Mouse (Mus musculus): ENCODE data around the gene Apoe.

Apoe gene

DNA sequence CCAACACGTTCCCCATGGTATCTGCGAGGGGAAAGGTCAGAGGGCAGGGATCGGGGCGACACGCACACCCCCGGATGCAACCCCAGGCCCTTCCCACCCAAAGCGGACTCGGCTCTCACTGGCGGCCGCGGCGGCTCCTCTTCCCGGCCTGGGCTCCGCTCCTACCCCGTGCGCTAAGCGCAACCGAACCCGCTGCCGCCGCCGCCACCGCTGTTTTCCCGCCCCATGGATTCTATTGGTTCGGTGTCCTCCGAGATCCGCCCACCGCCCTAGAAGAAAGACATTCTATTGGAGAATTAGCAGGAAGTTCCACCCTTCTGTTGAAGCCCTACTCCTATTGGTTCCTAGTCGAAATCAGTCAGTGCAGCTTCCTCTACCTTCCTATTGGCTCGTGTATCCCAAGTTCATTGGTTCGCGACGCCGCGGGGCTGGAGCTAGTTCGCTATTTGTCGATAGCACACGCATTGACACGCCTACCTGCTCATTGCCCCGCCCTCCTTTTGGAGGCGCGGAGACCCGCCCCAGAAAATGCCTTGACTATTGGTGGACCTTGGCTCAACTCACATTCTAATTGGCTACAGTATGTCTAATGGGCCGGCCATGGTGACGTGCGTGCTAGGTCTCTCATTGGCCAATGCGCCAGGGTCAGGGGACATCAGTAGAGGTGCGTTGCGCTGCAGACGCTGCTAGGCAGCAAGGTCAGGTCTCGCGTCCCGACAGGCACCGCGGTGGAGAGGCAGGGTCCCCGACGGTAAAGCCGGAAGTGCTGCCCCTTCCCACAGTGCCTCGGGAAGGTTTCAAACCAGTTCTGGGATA, 16.5 kb upstream of the Apoe start, which contains the start of gene Tomm40:
Tomm40 (minus strand) TSS at position 200 of the 816 bp plus-strand sequence.
- peak; percentile 100 for DNase-seq

DNA sequence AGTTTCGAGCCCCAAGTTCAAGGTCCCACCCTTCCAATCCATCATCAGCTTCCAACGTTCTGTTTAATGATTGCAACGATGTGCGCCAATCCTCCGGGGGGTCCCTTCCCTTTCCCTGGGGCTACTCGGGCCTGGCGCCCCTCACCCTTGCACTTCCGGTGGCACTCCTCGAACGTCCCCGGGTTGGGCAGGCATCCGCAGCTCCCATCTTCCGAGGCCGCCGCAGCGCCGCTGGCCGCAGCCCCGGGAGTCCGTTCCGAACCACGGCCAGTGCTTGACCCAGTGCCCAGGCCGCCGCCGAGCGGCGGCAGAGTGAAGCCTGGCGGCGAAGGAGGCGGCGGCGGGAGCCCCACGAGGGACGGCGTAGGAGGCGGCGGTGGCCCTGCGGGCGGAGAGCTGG, 15.8 kb upstream of the Apoe start:
- no peak for DNase-seq

DNA sequence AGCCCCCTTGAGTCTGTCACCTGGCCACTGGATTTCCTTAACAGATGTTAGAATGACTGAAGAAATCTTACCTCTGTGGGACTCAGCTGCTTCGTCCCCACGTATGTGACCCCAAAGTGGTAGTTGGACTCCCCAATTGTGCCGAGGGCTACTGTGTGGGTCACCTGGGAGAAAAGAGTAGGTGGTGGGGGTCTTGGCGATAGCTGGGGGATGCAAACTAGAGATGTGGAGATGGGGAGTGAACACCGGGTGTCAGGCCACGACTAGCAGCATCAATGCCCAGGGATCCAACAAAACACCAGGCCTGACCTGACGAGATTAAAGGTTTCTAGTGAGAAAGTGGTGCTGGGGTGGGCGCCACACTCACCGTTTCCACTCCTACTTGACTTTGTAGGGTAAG, 14.6 kb upstream of the Apoe start:
- DNase-seq, result no peak

DNA sequence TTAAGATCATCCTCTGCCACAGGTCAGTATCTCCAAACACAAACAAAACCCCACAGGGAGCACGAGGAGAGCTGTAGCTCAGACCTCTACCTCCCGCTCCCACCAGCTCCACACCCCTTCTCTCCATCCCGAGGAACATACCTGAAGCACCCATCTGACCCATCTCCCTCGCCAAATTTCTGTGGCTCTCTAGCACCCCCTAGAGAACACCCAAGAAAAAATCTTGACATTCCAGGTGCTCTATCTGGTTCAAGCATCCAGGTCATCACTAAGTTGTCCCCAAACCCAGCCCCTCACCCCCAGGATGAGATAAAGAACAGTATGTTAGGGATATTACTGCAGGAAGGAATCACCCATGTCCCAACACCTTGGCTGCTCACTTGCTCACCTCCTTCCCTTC, 14.2 kb upstream of the Apoe start:
- DNase-seq, result peak; percentile 49

DNA sequence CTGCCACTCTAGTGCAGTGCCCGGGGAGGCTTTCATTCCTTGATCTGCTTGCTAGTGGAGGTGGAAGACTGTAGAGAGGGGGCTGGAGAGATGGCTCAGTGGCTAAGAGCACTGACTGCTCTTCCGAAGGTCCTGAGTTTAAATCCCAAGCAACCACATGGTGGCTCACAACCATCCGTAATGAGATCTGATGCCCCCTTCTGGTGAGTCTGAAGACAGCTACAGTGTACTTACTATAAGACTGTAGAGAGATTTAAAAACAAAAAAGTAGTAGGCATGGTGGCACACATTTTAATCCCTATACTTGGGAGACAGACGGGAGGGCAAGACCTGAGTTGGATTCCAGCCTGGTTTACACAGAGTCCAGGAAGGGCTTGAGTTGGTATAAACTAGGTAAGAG, 13.4 kb upstream of the Apoe start:
- DNase-seq, result peak; percentile 48

DNA sequence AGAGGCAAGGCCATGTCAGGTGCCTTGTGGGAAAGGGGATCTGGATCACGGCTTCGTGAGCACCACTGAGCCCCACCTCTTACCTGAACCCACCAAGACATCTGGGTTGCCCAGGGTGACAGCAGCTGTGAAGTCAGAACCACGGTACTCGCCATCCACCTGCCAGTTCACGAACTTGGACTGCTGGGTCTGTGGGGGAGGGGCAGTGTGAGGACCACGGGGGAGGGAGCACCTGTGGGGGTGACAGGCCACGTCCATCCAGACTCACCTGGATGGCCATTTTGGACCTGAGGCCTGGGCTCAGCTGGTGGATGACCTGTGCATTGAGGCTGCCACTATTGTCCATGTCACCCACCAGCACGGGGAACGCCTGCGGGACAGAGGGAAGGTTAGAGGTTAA, 11.7 kb upstream of the Apoe start:
- DNase-seq, result no peak

DNA sequence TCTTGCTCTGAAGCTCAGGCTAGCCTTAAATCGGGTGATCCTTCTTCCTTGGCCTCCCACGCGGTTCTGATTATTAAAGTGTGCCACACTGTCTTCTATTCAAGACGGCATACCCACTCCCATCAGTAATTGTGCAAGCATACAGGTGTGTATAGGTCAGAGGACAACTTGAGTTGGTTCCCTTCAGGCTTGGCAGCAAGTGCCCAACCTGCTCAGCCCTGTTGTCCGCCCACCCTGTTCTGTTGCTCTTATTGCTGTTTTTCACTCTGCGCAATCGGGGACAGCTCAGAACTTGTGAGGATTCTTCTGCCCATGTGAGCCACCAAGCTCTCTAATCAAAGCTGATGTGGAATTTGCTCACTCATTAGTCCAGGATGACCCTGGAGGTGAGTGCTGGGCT, 6.3 kb upstream of the Apoe start:
- DNase-seq, result no peak

DNA sequence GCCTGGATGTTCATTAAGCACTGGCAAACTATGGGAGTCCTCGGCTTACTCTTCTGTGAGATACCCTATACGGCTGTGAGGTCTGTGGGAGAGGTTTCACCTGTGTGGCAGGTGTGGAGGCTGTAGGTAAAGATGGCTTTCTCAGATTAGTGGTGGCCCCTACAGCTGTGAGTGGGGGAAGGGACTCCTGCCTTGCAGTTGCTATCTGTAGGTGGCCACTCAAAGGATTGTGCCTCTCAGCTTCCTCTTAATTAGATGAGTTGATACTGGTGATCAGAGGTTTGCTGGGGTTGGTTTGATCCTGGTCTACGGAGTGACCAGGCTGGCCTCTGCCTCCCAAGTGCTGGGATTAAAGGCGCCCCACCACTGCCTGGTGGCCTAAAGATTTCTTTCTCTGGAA, 5.5 kb upstream of the Apoe start:
- DNase-seq, result no peak

DNA sequence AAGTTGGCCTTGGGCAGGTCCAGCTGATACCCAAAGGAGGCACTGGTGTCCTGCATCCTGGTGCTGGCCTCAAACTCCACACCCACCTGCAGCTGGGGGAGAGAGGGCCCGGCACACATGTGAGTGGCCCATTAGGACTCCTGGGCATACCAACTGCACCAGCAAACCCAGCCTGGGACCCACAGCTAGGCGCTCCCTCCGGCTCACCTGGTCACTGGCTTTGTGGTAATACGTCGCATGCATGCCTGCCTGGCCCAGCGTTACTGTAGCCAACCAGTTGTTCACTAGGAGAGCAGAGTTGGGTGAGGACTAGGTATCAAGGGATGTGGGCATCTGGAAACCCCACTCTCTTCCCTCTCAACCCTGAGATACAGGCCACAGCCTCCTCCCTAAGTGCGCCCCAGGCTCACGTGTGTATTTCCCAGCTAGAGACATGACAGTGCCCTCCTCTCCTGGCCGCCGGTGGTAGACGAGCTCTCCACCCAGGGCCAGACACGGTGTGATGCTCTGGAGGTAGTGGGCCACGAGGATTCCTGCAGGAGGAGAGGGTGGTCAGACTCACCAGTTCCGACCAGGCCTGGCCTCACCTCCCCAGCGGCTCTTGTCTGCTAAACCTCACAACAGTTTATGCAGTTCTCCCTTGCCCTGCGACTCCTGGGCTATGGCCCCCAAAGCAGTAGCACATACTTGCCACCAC, 4.0 kb upstream of the Apoe start:
- no peak for DNase-seq

DNA sequence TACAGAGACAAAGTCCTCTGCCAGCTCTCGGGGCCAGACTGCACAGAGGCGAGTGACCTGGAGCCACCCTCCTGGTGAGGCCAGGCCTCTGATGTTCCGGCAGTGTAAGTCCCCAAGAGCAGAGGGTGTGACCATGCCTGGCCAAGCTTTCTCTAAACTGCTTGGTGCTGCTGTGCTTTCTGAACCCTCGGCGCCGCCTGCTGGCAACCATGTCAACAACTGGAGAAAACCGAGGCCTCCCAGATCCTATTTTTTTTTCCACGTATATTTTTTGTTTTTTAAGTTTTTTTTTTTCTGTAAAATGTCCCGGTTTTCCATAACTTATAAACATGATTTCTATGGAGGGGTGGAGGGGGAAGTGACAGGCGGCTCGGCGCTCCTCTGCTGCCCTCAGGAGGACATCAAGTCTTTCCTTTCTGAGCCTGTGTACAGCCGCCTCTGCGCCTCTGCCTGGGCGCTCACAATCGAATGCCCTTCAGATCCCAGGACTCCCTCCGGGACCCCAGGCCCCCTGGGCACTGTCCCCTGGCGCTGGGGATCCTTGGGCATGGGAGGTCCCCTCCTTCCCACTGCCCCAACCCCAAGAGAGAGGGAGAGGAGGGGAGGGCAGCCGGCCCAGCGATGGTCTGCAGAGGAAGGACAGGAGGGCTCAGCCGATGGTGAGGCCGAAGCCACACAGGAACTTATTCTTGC, 2.2 kb upstream of the Apoe start:
- peak; percentile 82 for DNase-seq

DNA sequence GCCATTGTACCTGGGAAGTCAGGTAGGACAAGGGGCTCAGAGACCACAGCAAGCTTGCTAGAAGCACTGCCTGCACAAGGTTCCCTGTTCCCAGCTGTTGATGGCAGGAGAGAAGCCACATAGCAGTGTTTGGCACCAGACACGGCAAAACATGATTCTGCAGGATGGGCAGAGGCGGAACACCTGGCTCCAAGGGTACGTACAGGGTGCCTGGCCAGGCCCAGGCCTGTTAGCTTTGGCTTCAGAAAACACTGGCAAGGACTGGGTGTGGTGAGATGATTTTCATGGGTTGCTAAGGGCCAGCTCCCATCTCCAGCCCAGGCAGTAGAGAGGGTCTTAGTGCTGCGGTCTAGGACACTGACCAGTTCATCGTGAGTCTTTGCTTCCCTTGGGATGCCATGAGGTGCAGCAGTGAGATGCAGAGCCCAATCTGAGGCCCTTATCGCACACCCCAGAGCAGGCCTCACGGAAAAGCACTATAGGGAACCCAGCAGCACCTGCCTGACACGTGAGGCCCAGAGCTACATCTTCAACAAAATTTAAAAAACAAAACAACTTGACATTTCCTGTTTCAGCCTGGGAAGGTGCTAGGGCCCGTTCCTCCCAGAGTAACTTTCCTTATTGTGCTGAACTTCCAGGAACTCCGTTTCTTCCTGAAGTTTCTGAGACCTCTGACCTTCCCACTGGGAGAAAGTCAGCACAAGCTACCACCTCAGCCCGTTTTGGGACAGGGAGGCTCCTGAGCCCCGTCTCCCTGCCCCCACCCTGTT, 1.5 kb upstream of the Apoe start:
- no peak for DNase-seq

DNA sequence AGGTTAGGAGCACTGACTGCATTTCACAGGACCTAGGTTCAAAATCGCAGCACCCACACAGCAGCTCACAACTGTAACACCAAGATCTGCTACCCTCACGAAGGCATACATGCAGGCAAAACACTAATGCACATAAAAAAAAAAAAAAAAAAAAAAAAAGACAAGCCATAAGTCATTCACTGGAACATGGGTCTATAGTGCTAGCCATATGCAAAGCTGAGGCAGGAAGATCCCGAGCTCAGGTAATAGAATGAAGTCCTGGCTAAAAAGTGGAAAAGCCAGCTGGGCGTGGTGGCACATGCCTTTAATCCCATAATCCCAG, 800 bp upstream of the Apoe start:
- no peak for DNase-seq

DNA sequence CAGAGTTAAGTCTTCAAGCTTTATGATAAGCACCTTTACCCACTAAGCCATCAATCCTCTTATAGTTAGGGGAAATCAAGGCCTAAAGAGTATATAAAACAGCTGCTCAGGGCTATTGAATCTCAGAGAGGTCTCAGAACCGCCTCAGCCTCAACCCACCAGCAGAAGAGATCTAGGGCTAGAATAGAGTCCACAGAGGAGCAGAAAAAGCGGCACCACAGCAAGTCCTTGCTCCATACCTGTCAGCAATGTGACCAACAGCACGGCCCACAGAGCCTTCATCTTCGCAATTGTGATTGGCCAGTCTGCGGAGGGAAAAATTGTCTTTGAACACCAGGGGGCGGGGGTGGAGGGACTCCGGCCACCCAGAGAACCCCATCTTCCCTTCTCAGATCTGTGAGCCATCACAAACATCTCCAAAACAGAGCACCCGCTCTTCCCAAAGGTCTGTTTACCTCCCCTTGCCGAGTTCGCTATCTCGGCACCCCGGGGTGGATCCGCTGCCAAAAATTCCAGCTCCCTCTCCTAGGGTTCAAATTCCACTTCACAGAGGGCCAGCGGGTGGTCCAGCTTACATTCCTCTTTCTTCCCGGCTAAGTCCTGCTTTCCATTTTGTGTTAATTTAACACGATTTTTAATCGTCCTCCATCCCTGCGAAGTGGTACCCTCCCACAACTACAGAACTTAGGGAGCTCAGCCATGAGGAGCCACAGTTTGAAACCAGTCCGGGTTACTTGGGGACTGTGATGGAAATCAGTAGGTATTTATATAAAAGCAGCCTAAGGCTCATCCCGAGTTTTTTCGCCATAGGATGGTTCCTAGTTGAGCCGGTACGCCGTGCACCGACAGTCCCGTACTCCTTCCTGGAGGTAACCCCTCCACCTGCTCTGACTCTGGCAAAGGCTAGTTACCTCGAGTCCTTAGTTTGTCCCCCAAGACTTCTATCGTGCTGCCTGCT, 760 bp downstream of the Apoe start:
- DNase-seq, result peak; percentile 75

DNA sequence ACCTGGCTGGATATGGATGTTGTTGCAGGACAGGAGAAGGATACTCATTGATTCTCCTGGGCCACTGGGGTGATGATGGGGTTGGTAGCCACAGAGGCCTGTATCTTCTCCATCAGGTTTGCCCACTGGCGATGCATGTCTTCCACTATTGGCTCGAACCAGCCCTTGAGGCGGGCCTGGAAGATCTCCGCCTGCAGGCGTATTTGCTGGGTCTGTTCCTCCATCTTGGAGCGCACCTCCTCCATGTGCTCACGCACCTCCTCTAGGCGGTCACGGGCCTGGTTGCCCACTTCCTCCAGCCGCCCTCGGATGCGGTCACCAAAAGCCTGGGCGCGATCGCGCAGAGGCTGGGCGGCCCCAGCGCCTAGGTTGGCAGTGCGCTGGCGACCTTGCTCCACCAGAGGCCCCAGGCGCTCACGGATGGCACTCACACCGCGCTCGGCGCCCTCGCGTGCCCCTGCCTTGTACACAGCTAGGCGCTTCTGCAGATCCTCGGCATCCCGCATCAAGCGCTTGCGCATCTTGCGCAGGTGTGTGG, 2.6 kb downstream of the Apoe start:
- no peak for DNase-seq

DNA sequence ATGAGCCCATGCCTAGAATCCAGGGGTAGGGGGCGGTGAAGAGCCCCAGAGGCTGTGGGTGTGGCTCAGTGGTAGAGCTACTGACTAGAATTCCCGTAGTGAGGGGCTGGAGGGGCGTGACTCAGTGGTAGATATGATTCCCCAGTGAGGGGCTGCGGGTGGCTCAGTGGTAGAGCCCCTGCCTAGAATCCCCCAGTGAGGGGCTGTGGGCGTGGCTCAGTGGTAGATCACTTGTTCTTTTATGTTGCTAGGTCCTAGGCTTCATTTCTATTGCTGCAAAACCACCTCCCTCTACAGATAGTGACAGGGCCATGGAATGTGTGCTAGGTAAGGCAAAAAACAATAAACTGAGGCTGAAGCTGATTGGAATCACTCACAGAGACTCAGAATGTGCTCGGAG, 3.1 kb downstream of the Apoe start:
- DNase-seq, result no peak

DNA sequence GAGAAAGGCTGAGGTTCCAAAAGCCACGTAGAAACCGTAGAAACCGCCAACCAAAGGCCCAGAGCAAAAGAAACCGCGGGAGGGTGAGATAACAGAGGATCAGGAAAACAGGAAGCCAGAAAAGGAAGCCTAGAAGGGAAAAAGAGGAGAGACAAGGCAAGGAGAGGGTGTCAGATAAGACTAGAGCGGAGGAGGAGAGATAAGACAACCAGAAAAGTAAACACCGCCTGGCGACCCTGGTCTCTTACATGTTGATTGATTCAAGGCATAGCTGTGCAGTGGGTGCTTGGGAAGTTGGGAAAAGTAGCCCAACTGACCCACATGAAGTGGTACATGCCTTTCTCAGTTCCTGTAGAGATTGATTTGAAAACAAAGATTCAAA, 3.8 kb downstream of the Apoe start:
- no peak for DNase-seq

DNA sequence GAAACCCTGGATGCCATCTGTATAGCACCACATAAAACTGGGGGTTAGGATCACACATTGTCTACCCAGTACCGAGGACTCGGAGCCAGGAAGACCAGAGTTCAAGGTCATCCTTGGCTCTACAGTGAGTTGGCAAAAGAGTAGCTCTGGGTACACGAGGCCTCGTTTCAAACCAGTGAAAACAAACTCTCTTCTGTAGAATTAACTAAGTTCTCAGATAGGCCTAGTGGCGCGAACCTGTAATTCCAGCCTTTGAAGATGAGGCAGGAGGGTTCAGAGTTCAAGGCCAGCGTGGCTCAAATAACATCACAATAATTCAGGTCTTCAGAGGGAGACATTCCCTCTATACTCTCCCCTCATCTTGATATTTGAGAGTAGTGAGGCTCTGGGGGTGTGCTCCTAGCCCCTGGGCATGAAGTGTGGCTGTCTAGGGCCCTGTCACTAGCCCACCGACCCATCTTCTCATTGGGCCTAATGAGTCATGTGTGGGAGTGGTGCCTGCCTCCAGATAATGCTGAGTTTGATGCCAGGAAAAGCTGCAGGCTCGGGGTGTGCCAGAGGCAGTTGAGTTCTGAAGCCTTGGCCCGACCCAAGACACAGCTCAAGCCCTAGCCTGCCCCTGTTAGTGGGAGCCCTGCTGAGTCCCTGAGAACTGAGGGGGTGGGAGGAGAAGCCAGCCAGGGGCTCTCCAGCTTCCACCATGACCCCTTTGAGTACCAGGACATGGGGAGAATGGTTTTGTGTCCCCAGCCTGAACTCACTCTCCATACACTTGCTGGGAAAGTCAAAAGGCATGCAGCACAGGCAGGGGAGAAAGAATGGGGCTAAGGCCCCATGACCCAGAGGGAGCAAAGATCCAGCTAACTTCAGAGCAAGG, 4.4 kb downstream of the Apoe start:
- DNase-seq, result no peak

DNA sequence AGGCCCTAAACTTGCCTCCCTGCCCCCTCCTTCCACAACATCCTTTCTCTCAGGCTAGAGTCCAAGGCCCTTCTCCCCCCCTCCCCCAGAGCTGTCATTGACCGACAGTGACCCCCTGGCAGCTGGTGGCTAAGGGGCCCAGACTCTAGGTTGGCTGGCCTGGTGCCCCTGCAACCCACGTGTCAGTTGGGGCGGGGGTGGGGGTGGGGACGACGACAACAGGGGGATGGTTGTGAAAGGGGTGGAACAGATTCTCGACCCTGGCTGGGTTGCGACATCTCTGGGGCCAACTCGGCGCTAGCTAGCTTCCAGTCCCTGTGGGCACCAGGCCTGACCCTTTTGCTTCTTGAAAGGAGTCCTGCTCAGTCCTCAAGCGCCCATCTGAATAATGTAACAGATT, 5.6 kb downstream of the Apoe start:
- DNase-seq, result peak; percentile 93

DNA sequence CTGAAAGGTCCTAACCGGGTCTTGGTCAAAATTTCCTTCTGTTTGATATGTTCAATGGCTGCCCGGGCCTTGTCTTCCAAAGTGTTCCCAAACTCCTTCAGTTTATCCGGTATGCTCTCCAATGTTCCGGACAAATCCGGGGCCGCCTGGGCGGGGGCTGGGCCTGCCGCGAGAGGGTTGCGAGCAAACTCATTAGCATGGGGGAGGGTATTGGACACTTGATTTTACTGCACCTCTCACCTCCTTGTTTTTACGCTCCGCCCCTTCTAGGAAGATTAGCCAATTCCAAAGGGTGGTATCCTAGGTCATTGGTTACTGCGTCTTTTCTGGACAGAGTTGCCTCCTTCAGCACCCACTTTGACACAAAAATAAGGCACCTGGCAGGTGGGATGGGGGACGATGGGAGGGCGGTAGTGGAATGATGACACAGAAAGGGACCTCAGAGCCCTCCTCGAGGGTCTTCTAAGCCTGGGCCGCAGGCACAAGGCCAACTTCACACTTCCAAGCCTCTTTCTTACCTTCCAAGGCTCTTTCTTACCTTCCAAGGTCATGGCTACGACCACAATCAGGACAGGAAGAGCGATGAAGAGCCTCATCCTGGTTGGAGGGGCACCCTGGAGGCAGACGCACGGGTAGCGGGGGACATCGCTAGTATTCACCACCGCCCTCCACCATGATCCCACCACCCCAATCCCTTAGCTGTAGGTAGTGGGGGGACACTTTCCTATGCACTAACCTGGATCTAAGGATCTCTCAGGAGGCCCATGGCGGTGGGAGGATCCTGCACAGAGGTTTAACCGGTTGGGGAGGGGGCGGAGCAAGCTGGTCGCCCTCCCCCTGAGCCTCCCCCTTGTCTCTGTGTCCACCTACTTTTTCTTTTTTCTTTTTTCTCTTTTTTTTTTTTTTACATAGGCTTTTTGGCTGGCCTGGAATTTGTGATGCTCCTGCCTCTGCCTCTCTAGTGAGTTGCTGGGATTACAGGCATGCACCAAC, 6.8 kb downstream of the Apoe start, which contains the start of gene Apoc1:
Apoc1 (minus strand) TSS at position 788 of the 993 bp plus-strand sequence.
- no peak for DNase-seq

Measured in retina, postnatal 1 day (tissue).